Mouse (Mus musculus) ES-Bruce4 (cell line): ENCODE measurements around the gene Akap17b.

Experiments
- CTCF ChIP-seq: IDR thresholded peaks from one replicate; pipeline ENCODE4 v1.8.1; 2011; ENCODE audit warnings: low read depth, low read length
- POLR2A ChIP-seq: IDR thresholded peaks from one replicate; pipeline ENCODE4 v1.8.1; 2011; ENCODE audit warnings: low read length; ENCODE audit not compliant: insufficient read depth

- no peak for TF ChIP-seq CTCF
- TF ChIP-seq POLR2A: no peak
Measured at GRCm38 (mm10) chrX:36599656-36600055, 45.5 kb downstream of the Akap17b start.
